Mouse (Mus musculus) E14TG2a.4 (cell line): ENCODE measurements around the gene Atad3a.

ENCODE experiments used
- CTCF ChIP-seq: conservative IDR thresholded peaks from 2 replicates; pipeline ENCODE4 v1.5.1; 2014; ENCODE audit warnings: low read length
- POU5F1 ChIP-seq: IDR thresholded peaks from 2 replicates; pipeline ENCODE4 v1.6.1; 2014; ENCODE audit warnings: low read length, borderline replicate concordance

DNA sequence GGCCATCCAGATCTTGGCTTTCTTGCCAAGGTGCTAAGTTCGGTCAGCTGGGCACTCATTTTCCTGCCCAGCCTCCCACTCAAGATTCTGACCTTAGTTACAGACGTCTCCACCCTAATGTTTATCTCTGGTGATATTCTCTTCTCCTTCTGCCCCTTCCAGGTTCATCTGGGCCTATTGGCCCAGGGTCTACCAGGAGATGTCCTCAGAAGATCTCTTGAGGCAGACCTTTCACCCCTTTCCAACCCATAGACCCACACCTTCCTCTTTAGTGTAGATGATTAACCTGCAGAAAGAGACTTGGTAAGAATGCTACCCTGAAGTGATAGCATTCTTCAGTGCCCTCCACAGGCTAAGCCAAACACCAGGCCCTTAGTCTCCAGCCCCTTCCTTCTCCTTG is 10.8 kb upstream of the Atad3a start:
- TF ChIP-seq CTCF = no peak
- TF ChIP-seq POU5F1 = no peak
